Comparison of ENCODE assay signal across 8 mouse cellular contexts in genomic region chr15:79028823-79029484, GRCm38 (mm10). TPM values are rescaled to one million over a fixed set of nuclear protein-coding genes. Genes with fewer than 3 reads are reported as not detected.
DNase-seq lines count a peak whose midpoint lies in the region; ATAC-seq and TF ChIP-seq lines count a peak whose summit lies in the region.

No protein-coding gene starts in this region.

- H3K9ac ChIP-seq in hindbrain, embryonic 16.5 days (ENCODE audit: low read depth, low read length) = peak overlapping the region; percentile 97

- no peaks in the 10 kb centered on the region for H3K9me3 ChIP-seq in embryonic facial prominence, embryonic 10.5 days
- H3K9me3 ChIP-seq in hindbrain, embryonic 16.5 days (ENCODE audit: control insufficient read depth, low read length) = no peaks in the 10 kb centered on the region

- intact Hi-C loops in left cerebral cortex, adult 2 months (cut with DNase I) = no loop called here
- intact Hi-C loops in left cerebral cortex, postnatal 36 days (cut with DNase I) = no loop called here

- peak overlapping the region; percentile 54 for H3ac ChIP-seq in myocyte (ENCODE audit: control insufficient read depth, insufficient read length)

- peaks cover 68% of the 10 kb centered on the region for H3K4me1 ChIP-seq in embryonic facial prominence, embryonic 10.5 days
- H3K4me1 ChIP-seq in hindbrain, embryonic 16.5 days (ENCODE audit: control insufficient read depth, insufficient read depth, low read depth, low read length) = peaks cover 38% of the 10 kb centered on the region

- H3K27ac ChIP-seq in left cerebral cortex, adult 2 months = peak overlapping the region; percentile 99
- peak overlapping the region; percentile 100 for H3K27ac ChIP-seq in embryonic facial prominence, embryonic 10.5 days (replicated peaks)
- H3K27ac ChIP-seq in hindbrain, embryonic 16.5 days (ENCODE audit: low read depth, low read length) = peak overlapping the region; percentile 95

- peaks cover 18% of the 10 kb centered on the region for H3K79me2 ChIP-seq in myocyte (ENCODE audit: control insufficient read depth, insufficient read depth)

- peaks cover 2% of the 10 kb centered on the region for H3K36me3 ChIP-seq in embryonic facial prominence, embryonic 10.5 days (replicated peaks)
- H3K36me3 ChIP-seq in hindbrain, embryonic 16.5 days (ENCODE audit: control insufficient read depth, insufficient read depth, low read length) = no peaks in the 10 kb centered on the region
- H3K36me3 ChIP-seq in myocyte (ENCODE audit: control insufficient read depth, insufficient read depth) = no peaks in the 10 kb centered on the region

- H3K4me2 ChIP-seq in hindbrain, embryonic 16.5 days (ENCODE audit: low read length) = peak overlapping the region; percentile 100
- peak overlapping the region; percentile 98 for H3K4me2 ChIP-seq in myocyte (ENCODE audit: low read depth)

- no peak for TF ChIP-seq CTCF in left cerebral cortex, adult 2 months (IDR thresholded peaks at IDR 0.05)

- WGBS in embryonic facial prominence, embryonic 10.5 days = 36% methylated on average over 16 of the region's 16 CpGs
- 22% methylated on average over 16 of the region's 16 CpGs for WGBS in hindbrain, embryonic 16.5 days

- no peak for DNase-seq in left cerebral cortex, adult 2 months (ENCODE audit: extremely low spot score in 1 of 2, low spot score in 2 of 2)
- no peak for DNase-seq in left cerebral cortex, postnatal 36 days (ENCODE audit: low spot score in 2 of 2)
- DNase-seq in embryonic facial prominence, embryonic 10.5 days (ENCODE audit: low spot score) = no peak
- DNase-seq in gastrocnemius, postnatal 4 days (ENCODE audit: low spot score in 2 of 2) = no peak
- no peak for DNase-seq in cerebellum, postnatal 36 days

- no peak for ATAC-seq in hindbrain, embryonic 16.5 days
- ATAC-seq in CD4-positive, CD25-positive, alpha-beta regulatory T cell, adult 4 months = no peak

- peak; percentile 15 for TF ChIP-seq POLR2A in myocyte (IDR thresholded peaks at IDR 0.05; ENCODE audit: insufficient read length, low read depth)

- H3K27me3 ChIP-seq in embryonic facial prominence, embryonic 10.5 days (replicated peaks; ENCODE audit: low read depth, poor library complexity, severe bottlenecking) = peaks cover 32% of the 10 kb centered on the region
- no peaks in the 10 kb centered on the region for H3K27me3 ChIP-seq in hindbrain, embryonic 16.5 days (replicated peaks; ENCODE audit: control insufficient read depth, insufficient read depth, low read length)
- peaks cover 13% of the 10 kb centered on the region for H3K27me3 ChIP-seq in myocyte (ENCODE audit: control insufficient read depth, insufficient read depth, insufficient read length)

- H3K4me3 ChIP-seq in left cerebral cortex, adult 2 months = peak overlapping the region; percentile 66
- H3K4me3 ChIP-seq in embryonic facial prominence, embryonic 10.5 days = peak overlapping the region; percentile 84
- peak overlapping the region; percentile 75 for H3K4me3 ChIP-seq in hindbrain, embryonic 16.5 days (ENCODE audit: low read length)
- peak overlapping the region; percentile 79 for H3K4me3 ChIP-seq in myocyte

TF ChIP-seq in myocyte, 11 proteins besides CTCF, POLR2A, EP300 and RAD21:
- TF ChIP-seq REST (IDR thresholded peaks at IDR 0.05; ENCODE audit: insufficient read depth, insufficient read length) (no peak), MYOD1 (IDR thresholded peaks at IDR 0.05; ENCODE audit: control insufficient read depth in 1 of 3, insufficient read length in 2 of 3, low read depth in 2 of 3) (no peak), POLR2AphosphoS2 (IDR thresholded peaks at IDR 0.05; ENCODE audit: insufficient read length, low read depth) (peak; percentile 75), SRF (IDR thresholded peaks at IDR 0.05; ENCODE audit: control insufficient read depth, insufficient read length, low read depth) (no peak), TCF12 (IDR thresholded peaks at IDR 0.05; ENCODE audit: insufficient read depth, poor library complexity, severe bottlenecking) (no peak)

RNA-seq across cellular contexts. Expression of gene H1f0, which starts 0.7 kb away (rescaled TPM):
- total RNA-seq in left cerebral cortex, adult 2 months (2021) = 10 to 100 TPM; 80.4 to 81.1 TPM
- total RNA-seq in left cerebral cortex, postnatal 36 days (2021) = 100 to 1,000 TPM in 1 of 2 experiments, 10 to 100 TPM in 1; 87.0 to 113 TPM
- polyA plus RNA-seq in embryonic facial prominence, embryonic 10.5 days (2016; fragmentation: Nextera tagmentation; extraction: Ambion mirVana) = 371 and 392 TPM in 2 replicates
- 200 and 206 TPM in 2 replicates for polyA plus RNA-seq in hindbrain, embryonic 16.5 days (2015; fragmentation: Nextera tagmentation; extraction: Ambion mirVana)
- 423 TPM for polyA plus RNA-seq in myocyte (2012; fragmentation: generic; extraction: Trizol)
- 100 to 1,000 TPM; 212 to 246 TPM for total RNA-seq in gastrocnemius, postnatal 4 days (2021)
- polyA plus RNA-seq in CD4-positive, CD25-positive, alpha-beta regulatory T cell, adult 4 months (2017; shearing (Covaris generic)) = 10 to 100 TPM; 20.7 to 33.3 TPM

RNA-seq across cellular contexts. Expression of gene Galr3, which starts 12.7 kb away (rescaled TPM):
- total RNA-seq in left cerebral cortex, adult 2 months (2021) = under 1 TPM in 1 of 2 experiments, not detected in 1; 0.84 TPM
- not detected for total RNA-seq in left cerebral cortex, postnatal 36 days (2021)
- polyA plus RNA-seq in embryonic facial prominence, embryonic 10.5 days (2016; fragmentation: Nextera tagmentation; extraction: Ambion mirVana) = not detected in 2 replicates
- 0.14 TPM in 1 of 2 replicates, not detected in the other for polyA plus RNA-seq in hindbrain, embryonic 16.5 days (2015; fragmentation: Nextera tagmentation; extraction: Ambion mirVana)
- 0.44 TPM for polyA plus RNA-seq in myocyte (2012; fragmentation: generic; extraction: Trizol)
- total RNA-seq in gastrocnemius, postnatal 4 days (2021) = not detected
- polyA plus RNA-seq in CD4-positive, CD25-positive, alpha-beta regulatory T cell, adult 4 months (2017; shearing (Covaris generic)) = not detected

RNA-seq across cellular contexts. Expression of gene Ankrd54, which starts 33.7 kb away (rescaled TPM):
- 10 to 100 TPM; 19.7 to 19.8 TPM for total RNA-seq in left cerebral cortex, adult 2 months (2021)
- total RNA-seq in left cerebral cortex, postnatal 36 days (2021) = 10 to 100 TPM; 14.1 to 19.0 TPM
- polyA plus RNA-seq in embryonic facial prominence, embryonic 10.5 days (2016; fragmentation: Nextera tagmentation; extraction: Ambion mirVana) = 57.7 and 61.8 TPM in 2 replicates
- 50.0 and 54.0 TPM in 2 replicates for polyA plus RNA-seq in hindbrain, embryonic 16.5 days (2015; fragmentation: Nextera tagmentation; extraction: Ambion mirVana)
- polyA plus RNA-seq in myocyte (2012; fragmentation: generic; extraction: Trizol) = 36.1 TPM
- total RNA-seq in gastrocnemius, postnatal 4 days (2021) = 10 to 100 TPM; 11.6 to 13.5 TPM
- 1 to 10 TPM; 3.5 to 9.6 TPM for polyA plus RNA-seq in CD4-positive, CD25-positive, alpha-beta regulatory T cell, adult 4 months (2017; shearing (Covaris generic))

RNA-seq across cellular contexts. Expression of gene Eif3l, which starts 46.0 kb away (rescaled TPM):
- 10 to 100 TPM; 62.5 to 66.6 TPM for total RNA-seq in left cerebral cortex, adult 2 months (2021)
- total RNA-seq in left cerebral cortex, postnatal 36 days (2021) = 10 to 100 TPM; 62.6 to 65.3 TPM
- polyA plus RNA-seq in embryonic facial prominence, embryonic 10.5 days (2016; fragmentation: Nextera tagmentation; extraction: Ambion mirVana) = 280 and 287 TPM in 2 replicates
- 174 and 177 TPM in 2 replicates for polyA plus RNA-seq in hindbrain, embryonic 16.5 days (2015; fragmentation: Nextera tagmentation; extraction: Ambion mirVana)
- 315 TPM for polyA plus RNA-seq in myocyte (2012; fragmentation: generic; extraction: Trizol)
- 100 to 1,000 TPM; 106 to 111 TPM for total RNA-seq in gastrocnemius, postnatal 4 days (2021)
- polyA plus RNA-seq in CD4-positive, CD25-positive, alpha-beta regulatory T cell, adult 4 months (2017; shearing (Covaris generic)) = 100 to 1,000 TPM; 224 to 263 TPM
